Mouse (Mus musculus) heart, embryonic 16.5 days (tissue): ENCODE results near the gene Akap13. TPM values are rescaled to one million over a fixed set of nuclear protein-coding genes. Genes with fewer than 3 reads are reported as not detected.

Source experiments
- ATAC-seq: fragments of 200-750 bp; cut with Nextera tagmentation; replicated peaks from 2 replicates; pipeline ENCODE4 v1.8.0; 2017; ENCODE audit warnings: moderate number of reproducible peaks; ENCODE audit not compliant: insufficient read depth, low FRiP score; ENCODE audit errors: extremely low read depth
- H3K27ac ChIP-seq: fragments of 300-500 bp; sonication (generic); 2 replicates; pipeline ENCODE4 v1.5.1; 2014; ENCODE audit warnings: mild to moderate bottlenecking, low read length, control low read depth, moderate library complexity
- H3K27me3 ChIP-seq: fragments of 300-500 bp; sonication (generic); 2 replicates; pipeline ENCODE4 v1.6.1; 2014; ENCODE audit warnings: low read length, mixed read lengths; ENCODE audit not compliant: control insufficient read depth, insufficient read depth
- H3K36me3 ChIP-seq: fragments of 300-500 bp; sonication (generic); 2 replicates; pipeline ENCODE4 v1.6.1; 2014; ENCODE audit not compliant: control insufficient read depth, insufficient read depth
- H3K4me1 ChIP-seq: fragments of 300-500 bp; sonication (generic); 2 replicates; pipeline ENCODE4 v1.6.1; 2014; ENCODE audit warnings: low read length, mixed read lengths; ENCODE audit not compliant: control insufficient read depth, insufficient read depth
- H3K4me2 ChIP-seq: fragments of 300-500 bp; sonication (generic); 2 replicates; pipeline ENCODE4 v1.6.1; 2014; ENCODE audit warnings: low read depth, mild to moderate bottlenecking, control low read depth, low read length
- H3K4me3 ChIP-seq: fragments of 300-500 bp; sonication (generic); 2 replicates; pipeline ENCODE4 v1.5.1; 2014; ENCODE audit warnings: mild to moderate bottlenecking, control low read depth, low read length
- H3K9ac ChIP-seq: fragments of 300-500 bp; sonication (generic); 2 replicates; pipeline ENCODE4 v1.6.1; 2014; ENCODE audit warnings: low read length, control low read depth
- H3K9me3 ChIP-seq: fragments of 300-500 bp; sonication (generic); replicated peaks from 2 replicates; pipeline ENCODE4 v1.6.1; 2016; ENCODE audit warnings: low read length; ENCODE audit not compliant: control insufficient read depth
- WGBS: fragments of 180-500 bp; shearing (Covaris S2); extraction: QIAGEN DNeasy Blood & Tissue Kit; methylation state at CpG from one replicate; pipeline ENCODE4 v1.1.7; 2014; 5-methylcytosine and 5-hydroxymethylcytosine counted together
- polyA plus RNA-seq: library from polyadenylated mRNA; unstranded; fragments of >200 nt; fragmentation: Nextera tagmentation; extraction: Ambion mirVana; gene quantifications from 2 replicates; pipeline ENCODE4 v1.2.1, GENCODE M21; 2015

The Akap13 gene
- polyA plus RNA-seq, 1 experiment from 2014 or later, result 47.3 TPM

- ATAC-seq, result peak; percentile 69
- H3K36me3 ChIP-seq, result peaks cover 14% of the 10 kb centered on the region
- peak overlapping the region; percentile 61 for H3K9ac ChIP-seq
- H3K9me3 ChIP-seq, result no peaks in the 10 kb centered on the region
- H3K4me3 ChIP-seq, result peak overlapping the region; percentile 37
- peaks cover 42% of the 10 kb centered on the region for H3K4me1 ChIP-seq
- H3K27me3 ChIP-seq, result no peaks in the 10 kb centered on the region
- peak overlapping the region; percentile 51 for H3K4me2 ChIP-seq
- peak overlapping the region; percentile 83 for H3K27ac ChIP-seq
- 8% methylated on average over 14 of the region's 14 CpGs for WGBS
Observed at GRCm38 (mm10) chr7:75586113-75586512, 130.8 kb downstream of the Akap13 start.

GRCm38 (mm10) chr7:75587727-75588126 lies 132.4 kb downstream of the Akap13 start:
- WGBS, result 70% methylated on average over 5 of the region's 5 CpGs
- no peak for ATAC-seq
- peak overlapping the region; percentile 34; the same call in 1 of the 2 replicates for H3K4me2 ChIP-seq
- no peak overlapping the region for H3K27ac ChIP-seq
- no peaks in the 10 kb centered on the region for H3K9me3 ChIP-seq
- H3K4me1 ChIP-seq, result peaks cover 35% of the 10 kb centered on the region
- peaks cover 14% of the 10 kb centered on the region for H3K36me3 ChIP-seq
- no peaks in the 10 kb centered on the region for H3K27me3 ChIP-seq
- H3K9ac ChIP-seq, result no peak overlapping the region
- H3K4me3 ChIP-seq, result peak overlapping the region; percentile 28; the same call in 1 of the 2 replicates

GRCm38 (mm10) chr7:75589304-75589973 lies 134.1 kb downstream of the Akap13 start:
- no peak for ATAC-seq
- H3K36me3 ChIP-seq, result peaks cover 14% of the 10 kb centered on the region
- H3K4me2 ChIP-seq, result no peak overlapping the region
- H3K27me3 ChIP-seq, result no peaks in the 10 kb centered on the region
- peaks cover 26% of the 10 kb centered on the region for H3K4me1 ChIP-seq
- no peak overlapping the region for H3K4me3 ChIP-seq
- WGBS, result 90% methylated on average over 8 of the region's 8 CpGs
- H3K27ac ChIP-seq, result no peak overlapping the region
- H3K9ac ChIP-seq, result no peak overlapping the region
- H3K9me3 ChIP-seq, result no peaks in the 10 kb centered on the region

GRCm38 (mm10) chr7:75591961-75592360 lies 136.6 kb downstream of the Akap13 start:
- Histone ChIP-seq H3K4me1 (peaks cover 22% of the 10 kb centered on the region), H3K9me3 (no peaks in the 10 kb centered on the region), H3K36me3 (peaks cover 13% of the 10 kb centered on the region), H3K9ac (no peak overlapping the region), H3K27ac (no peak overlapping the region), H3K4me2 (no peak overlapping the region), H3K4me3 (no peak overlapping the region), H3K27me3 (no peaks in the 10 kb centered on the region)
- 61% methylated on average over 1 of the region's 1 CpGs for WGBS
- ATAC-seq, result no peak

- Histone ChIP-seq H3K36me3 (peaks cover 3% of the 10 kb centered on the region; the same call in 1 of the 2 replicates), H3K4me1 (peaks cover 22% of the 10 kb centered on the region), H3K27me3 (no peaks in the 10 kb centered on the region), H3K9me3 (no peaks in the 10 kb centered on the region), H3K27ac (no peak overlapping the region; the same call in 1 of the 2 replicates), H3K4me2 (no peak overlapping the region), H3K4me3 (no peak overlapping the region), H3K9ac (no peak overlapping the region)
- 68% methylated on average over 5 of the region's 5 CpGs for WGBS
- ATAC-seq, result no peak
Observed at GRCm38 (mm10) chr7:75594801-75595200, 139.5 kb downstream of the Akap13 start.

- H3K27ac ChIP-seq, result peak overlapping the region; percentile 65; the same call in 1 of the 2 replicates
Observed at GRCm38 (mm10) chr7:75595268-75595667, 139.9 kb downstream of the Akap13 start.

GRCm38 (mm10) chr7:75596058-75596748 lies 140.9 kb downstream of the Akap13 start:
- Histone ChIP-seq H3K9ac (no peak overlapping the region; the same call in 1 of the 2 replicates), H3K4me2 (peak overlapping the region; percentile 34), H3K27ac (peak overlapping the region; percentile 65), H3K36me3 (peaks cover under 1% of the 10 kb centered on the region; the same call in 1 of the 2 replicates), H3K4me3 (no peak overlapping the region), H3K9me3 (no peaks in the 10 kb centered on the region), H3K4me1 (peaks cover 22% of the 10 kb centered on the region), H3K27me3 (no peaks in the 10 kb centered on the region)
- WGBS, result 38% methylated on average over 6 of the region's 6 CpGs
- 0 out of 2 replicates have a peak, but pooled peaks have one; percentile 45 for ATAC-seq

More at GRCm38 (mm10) chr7:75595268-75595667, 139.9 kb downstream of the Akap13 start:
- peaks cover 22% of the 10 kb centered on the region for H3K4me1 ChIP-seq
- H3K4me2 ChIP-seq, result no peak overlapping the region; the same call in 1 of the 2 replicates
- H3K27me3 ChIP-seq, result no peaks in the 10 kb centered on the region
- H3K4me3 ChIP-seq, result no peak overlapping the region
- no peak overlapping the region for H3K9ac ChIP-seq
- ATAC-seq, result no peak
- no peaks in the 10 kb centered on the region for H3K9me3 ChIP-seq
- peaks cover 3% of the 10 kb centered on the region; the same call in 1 of the 2 replicates for H3K36me3 ChIP-seq

- Histone ChIP-seq H3K27me3 (no peaks in the 10 kb centered on the region), H3K4me3 (no peak overlapping the region), H3K9ac (no peak overlapping the region), H3K4me2 (no peak overlapping the region), H3K27ac (no peak overlapping the region), H3K9me3 (no peaks in the 10 kb centered on the region), H3K4me1 (peaks cover 16% of the 10 kb centered on the region), H3K36me3 (no peaks in the 10 kb centered on the region; the same call in 1 of the 2 replicates)
- ATAC-seq, result no peak
- 79% methylated on average over 2 of the region's 2 CpGs for WGBS
Observed at GRCm38 (mm10) chr7:75597840-75598239, 142.5 kb downstream of the Akap13 start.
